Mouse (Mus musculus) heart, adult 11 months (tissue): Measurements from ENCODE around the gene Cryl1.

ENCODE experiments used
- DNase-seq: peaks from one replicate; pipeline ENCODE4 v3.0.0; 2022

Gene Cryl1

DNA sequence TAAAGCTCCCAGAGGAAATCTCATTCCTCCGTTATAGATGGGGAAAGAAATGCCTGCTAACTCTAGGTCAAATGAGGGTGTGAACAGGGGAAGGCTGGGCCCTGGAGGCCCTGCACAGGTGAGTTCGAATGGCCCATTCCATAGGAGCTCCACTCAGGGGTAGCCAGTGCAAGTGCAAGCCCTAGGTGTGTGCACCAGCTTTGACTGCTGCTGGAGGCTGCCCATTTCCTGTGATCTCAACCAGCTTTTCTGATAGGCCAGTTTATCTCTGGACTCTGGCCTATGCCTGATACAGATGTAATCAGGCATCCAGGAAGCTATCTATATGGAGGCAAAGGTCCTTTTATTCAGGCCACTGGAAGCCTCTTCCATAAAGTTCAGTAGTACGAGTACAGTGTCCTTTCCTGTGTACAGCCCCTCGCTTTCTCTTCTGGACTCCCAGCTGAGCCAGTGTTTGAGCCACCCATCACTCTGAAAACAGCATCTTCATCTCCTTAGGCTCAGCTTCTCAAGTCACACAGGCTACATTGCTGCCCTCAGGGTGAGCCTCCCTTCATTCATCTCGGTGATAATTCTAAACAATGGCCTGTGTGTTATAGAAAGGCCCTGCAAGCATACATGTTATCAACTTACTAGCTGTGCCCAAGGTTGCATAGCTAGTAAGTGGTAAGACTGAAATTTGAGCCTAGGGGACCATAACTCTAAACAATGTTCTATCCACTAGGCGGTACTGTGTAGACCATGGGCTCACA, 167.9 kb downstream of the Cryl1 start:
- peak; percentile 54 for DNase-seq
